Mouse (Mus musculus): ENCODE data around the gene Lzic. TPM values are rescaled to one million over a fixed set of nuclear protein-coding genes. Genes with fewer than 3 reads are reported as not detected.
A peak's percentile ranks its signal among the peaks of the same experiment; 100 is the strongest.

Lzic gene
- polyA plus RNA-seq, 1 experiment from 2014 or later: 46.1 TPM

- H3K4me1 ChIP-seq: peaks cover 4% of the 10 kb centered on the region; the same call in 1 of the 2 replicates
- 84% methylated on average over 12 of the region's 12 CpGs for WGBS
- no peak overlapping the region for H3K4me3 ChIP-seq
- no peak overlapping the region for H3K27ac ChIP-seq
- H3K9me3 ChIP-seq: no peaks in the 10 kb centered on the region
- peaks cover 20% of the 10 kb centered on the region for H3K36me3 ChIP-seq
- H3K9ac ChIP-seq: no peak overlapping the region
- H3K4me2 ChIP-seq (replicated peaks): no peak overlapping the region
- no peaks in the 10 kb centered on the region for H3K27me3 ChIP-seq (replicated peaks)
- ATAC-seq (ENCODE audit: low FRiP score, low read depth): no peak
Observed at GRCm38 (mm10) chr4:149542431-149542830, 57.4 kb downstream of the Lzic start.

DNA sequence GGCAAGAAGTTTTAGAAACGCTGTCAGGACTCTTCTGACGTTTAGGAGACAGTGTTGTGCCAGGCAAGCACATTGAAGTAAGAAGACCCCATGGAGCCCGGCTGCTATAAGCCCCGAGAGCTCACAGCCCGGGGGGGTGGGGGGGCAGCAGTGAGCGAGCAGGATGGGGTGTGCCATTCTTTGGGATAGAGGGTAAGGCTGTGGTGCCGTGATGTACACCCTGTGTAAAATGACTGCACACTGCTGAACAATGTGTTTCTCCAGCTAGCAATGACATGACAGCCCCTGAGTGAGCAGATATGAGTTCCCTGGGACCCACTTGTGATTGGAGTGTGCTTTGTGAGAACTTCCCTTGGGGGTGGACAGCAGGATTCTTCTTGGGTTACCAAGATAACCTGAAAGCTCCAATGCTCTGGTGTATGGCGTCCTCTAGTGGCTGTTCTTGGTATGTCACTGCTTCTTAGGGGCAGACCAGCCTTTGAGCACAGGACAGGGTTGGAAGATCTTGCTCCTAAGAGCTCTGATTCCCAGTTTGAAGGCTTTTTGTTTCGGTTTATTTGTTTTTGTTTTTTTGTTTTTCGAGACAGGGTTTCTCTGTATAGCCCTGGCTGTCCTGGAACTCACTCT is 58.0 kb downstream of the Lzic start:
- Histone ChIP-seq H3K27me3 (replicated peaks) (no peaks in the 10 kb centered on the region), H3K9me3 (no peaks in the 10 kb centered on the region), H3K27ac (no peak overlapping the region), H3K4me2 (replicated peaks) (no peak overlapping the region), H3K9ac (no peak overlapping the region), H3K36me3 (peaks cover 20% of the 10 kb centered on the region), H3K4me3 (no peak overlapping the region), H3K4me1 (peaks cover 4% of the 10 kb centered on the region; the same call in 1 of the 2 replicates)
- ATAC-seq (ENCODE audit: low FRiP score, low read depth): 0 out of 2 replicates have a peak, but pooled peaks have one; percentile 13
- 49% methylated on average over 10 of the region's 10 CpGs for WGBS

DNA sequence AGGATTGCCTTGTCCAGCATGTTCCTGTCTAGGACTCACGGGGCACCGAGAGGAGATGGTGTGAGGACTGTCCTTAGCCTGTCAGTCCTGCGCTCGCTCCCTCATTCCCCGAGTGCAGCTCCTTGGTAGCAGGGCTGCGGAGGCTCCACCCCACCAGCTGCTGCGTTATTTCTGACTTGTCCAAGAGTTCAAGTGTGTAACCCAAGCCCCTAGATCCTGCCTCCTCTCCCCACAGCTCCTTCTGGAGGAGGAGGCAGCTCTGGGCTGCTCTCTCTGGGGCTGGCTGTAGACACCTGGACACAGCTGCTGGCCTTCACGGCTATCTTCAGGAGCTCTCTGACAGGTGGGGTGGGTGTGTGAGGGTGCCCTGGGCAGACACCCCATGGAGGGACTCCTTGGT is 59.9 kb downstream of the Lzic start:
- H3K27ac ChIP-seq: no peak overlapping the region
- ATAC-seq (ENCODE audit: low FRiP score, low read depth): no peak
- no peak overlapping the region for H3K9ac ChIP-seq
- H3K4me2 ChIP-seq (replicated peaks): no peak overlapping the region
- H3K9me3 ChIP-seq: no peaks in the 10 kb centered on the region
- peaks cover 20% of the 10 kb centered on the region for H3K36me3 ChIP-seq
- WGBS: 80% methylated on average over 8 of the region's 8 CpGs
- H3K27me3 ChIP-seq (replicated peaks): no peaks in the 10 kb centered on the region
- peaks cover 4% of the 10 kb centered on the region; the same call in 1 of the 2 replicates for H3K4me1 ChIP-seq
- no peak overlapping the region for H3K4me3 ChIP-seq

Small RNA genes within 50 kb of the gene (microRNA-seq; reads per million reads assigned to microRNA genes)
- gene Mir5616: not detected

Other genes with a start within 250 kb of the Lzic start
- gene Kif1b, start 177.5 kb upstream of the Lzic start, polyA plus RNA-seq (2016; fragmentation: Nextera tagmentation; extraction: Ambion mirVana): 111 and 136 TPM in 2 replicates
- 76.3 and 77.5 TPM in 2 replicates for gene Ube4b, start 58.5 kb upstream of the Lzic start, polyA plus RNA-seq (2016; fragmentation: Nextera tagmentation; extraction: Ambion mirVana)
- not detected in 2 replicates for gene Rbp7, start 30.3 kb upstream of the Lzic start, polyA plus RNA-seq (2016; fragmentation: Nextera tagmentation; extraction: Ambion mirVana)
- gene Tmem274, start 7.9 kb upstream of the Lzic start, polyA plus RNA-seq (2016; fragmentation: Nextera tagmentation; extraction: Ambion mirVana): 0.67 TPM in 1 of 2 replicates, not detected in the other
- gene Nmnat1, start within 50 bp of the Lzic start, polyA plus RNA-seq (2016; fragmentation: Nextera tagmentation; extraction: Ambion mirVana): 12.0 and 14.0 TPM in 2 replicates
- 75.6 and 89.2 TPM in 2 replicates for gene Ctnnbip1, start 33.0 kb downstream of the Lzic start, polyA plus RNA-seq (2016; fragmentation: Nextera tagmentation; extraction: Ambion mirVana)
- gene Clstn1, start 101.2 kb downstream of the Lzic start, polyA plus RNA-seq (2016; fragmentation: Nextera tagmentation; extraction: Ambion mirVana): 133 and 138 TPM in 2 replicates
- 20.7 and 22.9 TPM in 2 replicates for gene Pik3cd, start 217.3 kb downstream of the Lzic start, polyA plus RNA-seq (2016; fragmentation: Nextera tagmentation; extraction: Ambion mirVana)

All from neural tube, embryonic 12.5 days (tissue).